Mouse (Mus musculus) heart, postnatal 36 days (tissue): Measurements from ENCODE around the gene Efcab11. TPM values are rescaled to one million over a fixed set of nuclear protein-coding genes. Genes with fewer than 3 reads are reported as not detected.

Experiments used
- DNase-seq, 2 experiments: peaks; one replicate each; pipeline ENCODE4 v3.0.0; 2021 to 2022
- intact Hi-C: fragments of 180-260 bp; cut with DNase I; formaldehyde crosslinking; loops from one replicate; pipeline ENCODE4 v1.15.1; 2025
- total RNA-seq, 2 experiments: library from RNA; stranded (reverse); gene quantifications; 2 replicates each; pipeline ENCODE4 v1.2.3; 2021

The Efcab11 gene
- total RNA-seq, 2 experiments from 2014 or later = not detected

- DNase-seq = no peak
- intact Hi-C loops = no loop called here
Observed at GRCm38 (mm10) chr12:99764053-99764452, 120.2 kb downstream of the Efcab11 start.

DNA sequence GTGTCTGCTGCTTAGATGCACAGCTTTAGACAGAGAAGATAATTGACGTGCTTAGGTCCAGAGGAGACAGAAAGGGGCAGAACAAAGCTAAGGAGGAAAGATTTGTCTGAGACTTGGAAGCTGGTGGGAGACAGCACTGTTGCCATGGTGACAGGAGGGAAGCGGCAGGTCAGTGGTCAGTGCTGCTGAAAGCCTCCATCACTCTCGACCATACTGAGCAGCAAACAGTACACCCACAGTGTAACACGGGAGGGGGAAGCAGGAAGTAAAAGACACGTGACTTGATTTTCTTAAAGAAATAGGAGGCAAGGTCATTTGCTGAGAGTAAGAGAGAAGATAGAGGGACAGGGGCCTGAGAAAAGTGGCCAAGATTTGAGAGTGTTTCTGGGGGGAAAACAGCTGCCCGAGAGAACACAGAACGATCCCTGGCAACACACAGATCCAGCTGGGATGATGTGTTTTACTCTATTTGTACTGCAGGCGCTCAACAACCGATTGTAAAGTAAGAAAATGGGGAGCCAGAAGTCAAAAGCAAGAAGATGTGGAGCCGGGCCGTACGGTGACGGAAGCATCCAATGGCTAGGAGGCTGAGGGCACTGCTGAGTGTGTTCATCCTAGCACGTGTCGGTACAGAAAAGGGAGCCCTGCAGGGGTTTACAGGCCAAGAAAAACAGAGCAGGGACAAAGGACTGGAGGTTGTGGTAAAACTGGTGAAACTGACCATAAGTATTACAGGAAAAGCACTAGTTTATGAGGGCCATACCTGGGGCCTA, 126.3 kb downstream of the Efcab11 start:
- DNase-seq = peak in 1 of 2 experiments; percentile 12

DNA sequence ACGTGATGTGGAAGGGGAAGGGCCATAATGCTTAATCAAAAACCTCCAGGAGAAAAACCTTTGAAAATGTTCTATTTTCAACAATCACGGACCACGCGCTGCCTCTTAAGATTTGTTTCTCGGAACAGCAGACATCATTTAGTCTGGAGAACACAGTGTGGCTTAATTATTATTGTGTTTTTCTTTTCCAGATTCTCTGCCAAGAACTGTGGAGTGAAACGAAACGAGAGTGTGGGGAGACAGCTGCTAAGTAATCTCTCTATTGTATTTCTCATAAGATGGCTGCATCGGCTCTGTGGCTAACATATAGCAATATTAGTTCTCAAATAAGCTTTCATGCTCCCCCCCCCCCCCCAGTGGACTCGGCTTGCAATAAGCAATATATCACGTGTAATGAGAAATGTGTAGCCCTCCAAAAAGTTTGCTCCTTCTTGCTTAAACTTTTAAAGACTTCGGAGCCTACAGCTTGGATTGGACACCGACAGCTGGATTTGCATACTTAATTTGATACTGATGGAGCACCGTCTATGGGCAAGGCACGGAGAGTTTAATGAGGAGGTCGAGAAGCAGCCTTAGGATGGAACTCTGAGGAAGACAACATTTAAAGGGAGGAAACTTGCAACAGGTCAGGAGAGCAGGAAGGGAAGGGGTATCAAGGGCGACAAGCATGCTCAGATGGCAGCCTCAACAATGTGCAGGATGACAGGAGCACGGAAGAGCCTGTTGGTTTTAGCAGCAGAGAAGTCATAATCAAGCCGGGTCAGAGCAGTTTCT, 127.1 kb downstream of the Efcab11 start:
- no peak for DNase-seq
- intact Hi-C loops = no loop called here

More for the DNA sequence above, 126.3 kb downstream of the Efcab11 start:
- intact Hi-C loops = no loop called here

DNA sequence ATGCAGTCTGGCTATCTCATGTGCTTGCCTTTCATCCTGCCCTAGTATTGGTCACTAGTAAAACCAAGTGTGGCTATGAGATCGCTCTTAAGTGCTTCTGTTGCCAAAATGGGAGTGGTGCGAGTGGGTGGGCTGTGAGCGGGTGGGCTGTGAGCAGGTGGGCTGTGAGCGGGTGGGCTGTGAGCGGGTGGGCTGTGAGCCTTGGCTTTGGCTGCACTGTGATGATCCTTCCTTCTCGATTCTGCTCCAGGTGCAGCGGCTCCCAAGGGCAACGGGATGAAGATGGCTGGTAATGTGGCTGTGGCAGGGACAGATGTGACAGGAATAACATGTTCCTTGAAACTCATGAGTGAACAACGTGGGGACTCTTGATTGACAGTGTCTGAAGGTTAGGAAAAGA, 128.0 kb downstream of the Efcab11 start:
- intact Hi-C loops = no loop called here
- DNase-seq = no peak

GRCm38 (mm10) chr12:99752986-99753385, 131.3 kb downstream of the Efcab11 start:
- intact Hi-C loops = no loop called here
- no peak for DNase-seq

DNA sequence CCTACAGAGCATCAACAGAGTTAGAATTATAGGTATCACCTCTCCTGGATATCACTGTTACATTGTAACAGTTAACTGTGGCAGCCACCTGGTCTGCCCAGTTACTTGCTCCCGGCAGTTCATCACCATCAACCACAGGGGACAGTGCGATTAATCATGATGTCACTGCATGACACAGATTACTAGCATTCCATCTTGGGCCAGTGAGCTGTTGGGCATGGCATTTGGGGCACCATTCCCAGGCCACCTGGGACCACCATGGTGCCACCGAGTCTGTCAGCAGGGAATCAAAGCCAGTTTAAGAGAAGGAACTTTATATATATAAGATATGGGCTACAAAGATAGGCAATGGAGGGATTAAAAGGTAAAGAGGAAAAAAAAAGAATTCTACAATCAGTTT, 134.8 kb downstream of the Efcab11 start:
- DNase-seq = no peak
- intact Hi-C loops = no loop called here

DNA sequence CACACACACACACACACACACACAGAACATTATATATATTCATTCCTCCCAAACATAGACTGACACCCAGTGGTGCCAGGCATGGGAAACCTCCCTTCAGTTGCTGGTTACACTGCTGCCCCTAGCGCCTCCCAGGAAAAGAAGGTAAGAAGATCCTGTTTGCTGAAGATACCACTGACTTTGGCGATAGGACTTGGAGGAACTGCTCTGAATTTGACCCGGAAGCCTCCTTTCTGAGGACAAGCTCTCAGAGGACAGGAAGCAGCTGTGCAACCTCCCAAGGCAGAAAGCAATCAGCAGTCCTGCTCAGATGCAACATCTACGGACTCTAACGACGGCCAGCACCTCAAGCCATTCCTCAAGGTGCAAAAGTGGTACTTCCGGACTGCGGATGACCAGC, 142.6 kb downstream of the Efcab11 start:
- DNase-seq = no peak
- intact Hi-C loops = no loop called here

GRCm38 (mm10) chr12:99739211-99739610, 145.0 kb downstream of the Efcab11 start:
- no peak for DNase-seq
- intact Hi-C loops = no loop called here

DNA sequence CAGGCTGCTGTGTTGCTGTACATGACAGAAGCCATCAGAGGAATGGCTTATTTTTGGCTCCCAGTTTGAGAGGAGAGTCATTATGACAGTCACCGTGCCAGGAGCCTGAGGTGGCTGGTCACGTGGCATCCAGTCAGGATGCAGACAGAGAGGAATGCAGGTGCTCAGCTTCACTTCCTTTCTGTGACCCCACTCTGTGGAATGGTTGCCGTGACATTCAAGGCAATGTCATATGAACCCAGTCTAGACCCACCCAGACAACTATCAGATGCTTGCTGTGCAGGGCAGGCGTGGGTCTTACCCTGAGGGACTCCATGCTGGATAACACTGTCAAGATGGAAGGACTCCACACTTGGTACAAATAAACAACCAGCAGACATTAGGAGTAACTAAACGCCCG, 146.0 kb downstream of the Efcab11 start:
- no peak for DNase-seq
- intact Hi-C loops = no loop called here

DNA sequence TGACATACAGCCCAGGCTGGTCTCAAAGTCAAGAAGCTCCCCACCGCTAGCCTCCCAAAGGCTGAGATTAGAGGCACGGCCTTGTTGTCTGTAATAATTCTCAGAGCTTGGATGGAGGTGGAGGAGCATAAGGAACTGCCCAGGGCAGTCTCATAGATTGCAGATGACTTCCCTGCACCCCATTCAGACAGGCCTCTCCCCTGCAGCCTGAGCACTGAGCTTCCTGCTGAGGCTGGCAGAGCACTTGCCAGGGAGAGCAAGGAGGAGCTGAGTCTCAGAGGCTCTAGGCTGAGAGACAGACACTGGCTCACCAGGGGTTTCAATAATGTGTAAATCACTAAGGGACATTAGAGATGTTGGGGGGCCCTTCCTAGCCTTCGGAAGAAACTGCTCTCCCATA, 147.3 kb downstream of the Efcab11 start:
- intact Hi-C loops = no loop called here
- DNase-seq = no peak

DNA sequence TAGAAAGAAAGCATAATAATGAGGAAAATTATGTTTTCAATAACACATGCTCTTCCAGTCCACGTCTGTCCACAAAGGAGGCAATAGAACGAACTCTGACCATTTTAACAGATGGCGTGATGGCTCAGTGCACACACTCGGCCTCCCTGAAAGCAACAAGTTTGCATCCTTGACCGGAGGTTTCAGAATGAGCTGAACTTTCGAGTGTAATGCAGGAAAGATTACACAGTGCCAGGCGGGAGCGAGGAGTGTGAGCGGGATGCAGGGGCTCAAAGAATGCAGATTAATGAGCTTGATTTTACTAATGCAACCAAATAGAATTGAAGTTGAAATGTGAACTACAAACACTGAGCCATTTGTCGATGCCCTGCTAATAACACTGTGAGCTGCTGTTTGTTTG, 149.1 kb downstream of the Efcab11 start:
- no peak for DNase-seq
- intact Hi-C loops = no loop called here

- no peak for DNase-seq
Observed at GRCm38 (mm10) chr12:99724206-99724605, 160.0 kb downstream of the Efcab11 start.

GRCm38 (mm10) chr12:99723791-99724190, 160.4 kb downstream of the Efcab11 start:
- no peak for DNase-seq
- intact Hi-C loops = no loop called here

More at GRCm38 (mm10) chr12:99724206-99724605, 160.0 kb downstream of the Efcab11 start:
- intact Hi-C loops = no loop called here

- intact Hi-C loops = no loop called here
- peak in 1 of 2 experiments; percentile 37 for DNase-seq
Observed at GRCm38 (mm10) chr12:99721318-99721717, 162.9 kb downstream of the Efcab11 start.

DNA sequence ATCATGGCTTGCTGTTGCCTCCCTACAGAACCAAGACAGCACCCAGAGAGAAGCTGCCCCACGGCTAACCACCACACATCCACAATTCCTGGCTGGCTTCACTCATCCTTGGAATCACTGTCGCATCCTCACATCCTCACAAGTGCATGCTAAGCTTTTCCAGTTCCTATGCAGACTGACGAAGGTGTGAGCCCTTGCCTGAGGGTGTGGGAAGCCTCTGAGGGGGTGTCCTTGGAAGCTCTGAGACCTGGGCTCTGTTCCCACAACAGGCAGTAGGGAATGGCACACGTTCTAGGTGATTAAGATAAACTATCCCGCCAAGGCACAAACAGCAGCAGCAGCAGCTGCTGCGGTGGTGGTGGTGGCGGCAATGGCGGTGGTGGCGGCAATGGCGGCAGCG, 164.5 kb downstream of the Efcab11 start:
- intact Hi-C loops = loop anchor here (5.0 kb wide), 1 partner anchor 92 kb away; no protein-coding TSS in a partner anchor
- DNase-seq = no peak

DNA sequence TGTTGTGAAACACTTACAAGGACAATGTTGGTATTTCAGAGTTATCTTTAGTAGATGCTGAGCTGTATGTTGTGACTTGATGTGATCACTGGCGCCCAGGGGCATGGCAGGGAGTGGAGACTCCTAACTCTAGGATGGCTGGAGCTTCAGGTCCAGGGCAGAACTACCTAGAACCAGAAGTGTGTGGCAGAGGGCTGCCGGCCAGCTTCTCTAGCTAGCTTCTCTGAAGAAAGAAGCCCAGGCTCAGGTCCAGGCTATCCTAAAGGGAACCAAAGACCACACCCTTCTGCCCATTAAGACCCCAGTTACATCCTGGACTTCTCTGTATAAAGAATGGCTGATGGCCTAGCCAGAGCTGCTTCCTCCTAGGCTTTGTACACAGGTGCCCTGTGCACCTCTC, 166.1 kb downstream of the Efcab11 start:
- intact Hi-C loops = loop anchor here (5.0 kb wide), 1 partner anchor 91 kb away; no protein-coding TSS in a partner anchor
- DNase-seq = no peak

DNA sequence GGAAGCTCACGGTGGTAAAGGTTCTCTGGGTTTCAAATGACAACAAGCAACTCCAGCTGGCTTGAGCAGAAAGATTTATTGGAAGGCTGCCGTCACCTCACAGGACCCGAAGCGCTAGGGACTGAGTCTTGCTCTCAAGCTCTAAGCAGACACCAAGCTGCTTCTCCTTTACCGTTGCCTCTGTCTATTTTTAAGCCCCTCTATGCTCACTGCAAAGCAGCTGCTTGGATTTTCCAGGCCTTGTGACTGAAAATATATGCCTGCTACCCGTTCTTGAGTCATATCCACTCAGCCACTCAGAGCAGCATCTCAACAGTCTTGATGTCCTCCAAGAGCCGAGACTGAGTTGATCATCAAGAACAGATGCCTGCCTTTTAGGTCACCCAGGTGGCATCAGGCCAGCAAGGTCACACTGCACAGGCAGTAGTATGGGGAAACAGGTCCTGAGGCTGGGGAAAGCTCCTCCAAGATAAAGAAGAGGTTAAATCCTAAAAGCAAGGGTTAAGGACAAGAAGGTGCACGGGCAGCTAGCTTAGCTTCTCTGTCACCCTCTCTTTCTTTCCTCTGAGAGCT, 168.1 kb downstream of the Efcab11 start:
- DNase-seq = peak; percentile 41 to 58
- intact Hi-C loops = loop anchor here (5.0 kb wide), 1 partner anchor 89 kb away; no protein-coding TSS in a partner anchor

- intact Hi-C loops = loop anchor here (5.0 kb wide), 1 partner anchor 88 kb away; no protein-coding TSS in a partner anchor
- peak in 1 of 2 experiments; percentile 40 for DNase-seq
Observed at GRCm38 (mm10) chr12:99715129-99716037, 168.9 kb downstream of the Efcab11 start.

DNA sequence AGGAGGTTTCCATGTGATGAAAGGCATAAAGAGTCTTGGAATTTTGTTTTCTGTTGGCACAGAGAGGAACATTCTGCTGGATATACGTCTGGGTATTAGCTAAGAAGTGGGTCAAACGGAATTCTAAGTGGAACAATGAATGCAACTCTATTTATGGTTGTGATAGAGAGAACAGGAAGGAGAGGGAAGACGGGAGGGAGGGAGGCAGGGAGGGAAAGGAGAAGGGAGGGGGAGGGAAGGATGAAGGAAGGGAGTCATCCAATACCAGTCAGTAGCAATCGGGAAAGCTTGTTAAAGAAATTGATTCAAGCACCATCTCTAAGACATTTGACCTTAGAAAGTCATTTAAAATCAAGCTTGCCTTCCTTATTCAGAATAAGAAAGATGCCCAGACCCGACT, 172.0 kb downstream of the Efcab11 start:
- intact Hi-C loops = no loop called here
- DNase-seq = no peak

DNA sequence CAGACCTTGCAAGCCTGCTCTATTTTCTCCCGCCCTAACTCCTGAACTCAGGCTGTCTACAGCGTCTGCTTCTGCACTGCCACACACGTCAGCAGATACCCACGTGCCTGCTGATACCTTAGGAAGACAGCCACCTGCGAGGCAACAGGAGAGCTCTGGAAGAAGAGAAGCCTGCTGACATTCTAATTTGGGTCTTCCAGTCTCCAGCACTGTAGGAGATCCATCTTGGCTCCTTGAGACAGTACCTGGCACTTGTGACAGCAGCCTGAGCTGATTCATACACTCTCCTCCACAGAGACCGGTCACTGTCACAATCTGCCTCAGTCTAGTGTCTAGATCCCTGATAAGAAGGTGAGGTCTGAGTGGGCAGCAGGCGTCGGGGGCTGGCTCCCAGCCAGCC, 182.0 kb downstream of the Efcab11 start:
- no peak for DNase-seq
- intact Hi-C loops = no loop called here
